Mouse (Mus musculus): ENCODE data around the gene Kcnj3.

- TF ChIP-seq FLI1 (IDR thresholded peaks at IDR 0.05; ENCODE audit: low read length): no peak
- no peak for TF ChIP-seq GATA1 (IDR thresholded peaks at IDR 0.05; ENCODE audit: borderline replicate concordance, low read length)
Measured at GRCm38 (mm10) chr2:55432104-55432503, 3.7 kb upstream of the Kcnj3 start.
